Mouse (Mus musculus) megakaryocyte, embryonic 14.5 days (primary cell): ENCODE data around the gene Dnajc16.

ENCODE experiments used
- FLI1 ChIP-seq: IDR thresholded peaks from 2 replicates; pipeline ENCODE4 v1.6.1; 2012; ENCODE audit warnings: low read length, inconsistent platforms, mixed read lengths
- GATA1 ChIP-seq: IDR thresholded peaks from 3 replicates; pipeline ENCODE4 v1.6.1; 2012; ENCODE audit warnings: mixed read lengths, low read length, inconsistent platforms, borderline replicate concordance

DNA sequence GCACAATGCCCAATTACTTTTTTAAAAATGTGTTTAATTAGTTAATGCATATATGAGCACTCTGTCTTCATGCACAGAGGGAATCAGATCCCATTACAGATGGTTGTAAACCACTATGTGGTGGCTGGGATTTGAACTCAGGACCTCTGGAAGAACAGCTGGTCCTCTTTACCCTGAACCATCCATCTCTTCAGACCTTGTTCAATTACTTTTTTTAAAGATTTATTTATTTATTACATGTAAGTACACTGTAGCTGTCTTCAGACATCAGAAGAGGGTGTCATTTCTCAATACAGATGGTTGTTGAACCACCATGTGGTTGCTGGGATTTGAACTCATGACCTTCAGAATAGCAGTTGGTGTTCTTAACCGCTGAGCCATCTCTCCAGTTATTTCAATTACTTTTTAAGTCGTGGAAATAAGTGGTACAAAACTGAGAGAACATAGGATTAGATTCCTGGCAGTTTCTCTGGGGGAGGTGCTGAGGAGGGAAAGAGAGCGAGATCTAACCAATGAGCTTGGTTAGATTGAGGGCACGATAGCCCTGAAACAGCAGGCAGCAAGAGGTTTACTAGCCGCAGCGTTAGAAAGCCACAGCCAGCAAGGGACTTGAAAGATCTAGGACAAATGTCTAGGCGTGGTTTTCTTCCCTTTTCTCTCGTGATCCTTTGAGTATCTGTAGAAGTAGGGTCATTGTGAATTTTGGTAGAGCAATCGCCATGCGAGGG is 2.0 kb upstream of the Dnajc16 start:
- TF ChIP-seq GATA1 (no peak), FLI1 (no peak)
